Mouse (Mus musculus): ENCODE measurements at regions not wholly inside any gene's neighbourhood (a gene's known extent, or its start where the extent isn't known, plus 50 kb on each side); places are given as distances from the start of the nearest gene placed in this dataset.
A peak's percentile ranks its signal among the peaks of the same experiment; 100 is the strongest.

DNA sequence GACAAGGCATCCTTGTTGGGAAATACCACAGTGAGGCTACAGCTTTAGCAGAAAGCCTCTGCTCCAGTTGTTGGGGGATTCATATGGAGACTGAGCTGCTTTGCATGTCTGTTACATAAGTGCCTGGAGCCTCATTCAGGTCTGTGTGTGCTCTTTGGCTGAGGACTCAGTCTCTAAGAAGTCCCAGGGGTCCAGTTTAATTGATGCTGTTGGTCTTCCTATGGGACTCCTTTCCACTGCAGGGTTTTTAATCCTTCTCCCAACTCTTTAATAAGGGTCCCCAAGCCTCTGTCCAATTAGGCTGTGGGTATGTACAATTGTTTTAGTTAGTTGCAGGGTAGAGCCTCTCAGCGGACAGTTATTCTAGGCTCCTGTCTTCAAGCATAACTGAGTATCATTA, 436.6 kb upstream of the Grm7 start:
- TF ChIP-seq MAZ (IDR thresholded peaks at IDR 0.05; ENCODE audit: low read depth, low read length) (no peak), MEF2A (IDR thresholded peaks at IDR 0.05; ENCODE audit: extremely low read depth, insufficient replicate concordance, low read depth, low read length, poor library complexity, severe bottlenecking) (no peak), JUND (IDR thresholded peaks at IDR 0.05; ENCODE audit: low read depth, low read length) (no peak), BHLHE40 (IDR thresholded peaks at IDR 0.05; ENCODE audit: borderline replicate concordance, low read depth, low read length) (no peak), KAT2A (conservative IDR thresholded peaks at IDR 0.05; ENCODE audit: low read depth, low read length) (no peak), USF1 (IDR thresholded peaks at IDR 0.05; ENCODE audit: low read depth, low read length) (no peak), MYC (IDR thresholded peaks at IDR 0.05; ENCODE audit: low read depth, low read length) (no peak), RAD21 (IDR thresholded peaks at IDR 0.05; ENCODE audit: low read depth, low read length) (no peak), MYB (IDR thresholded peaks at IDR 0.05; ENCODE audit: low read depth, low read length) (no peak), MXI1 (IDR thresholded peaks at IDR 0.05; ENCODE audit: low read depth, low read length) (no peak), ZNF384 (IDR thresholded peaks at IDR 0.05; ENCODE audit: low read depth, low read length) (no peak), TAL1 (IDR thresholded peaks at IDR 0.05; ENCODE audit: low read length) (no peak), USF2 (IDR thresholded peaks at IDR 0.05; ENCODE audit: borderline replicate concordance in 1 of 2, insufficient read depth in 1 of 2, low read depth in 1 of 2, low read length in 2 of 2) (no peak), NELFE (IDR thresholded peaks at IDR 0.05; ENCODE audit: low read depth, low read length) (no peak), TBP (IDR thresholded peaks at IDR 0.05; ENCODE audit: low read depth, low read length) (no peak), ELF1 (IDR thresholded peaks at IDR 0.05; ENCODE audit: low read depth, low read length) (no peak), MAX (IDR thresholded peaks at IDR 0.05; ENCODE audit: low read length) (no peak)
- H3K9ac ChIP-seq (ENCODE audit: control insufficient read depth, low read depth, low read length, poor library complexity, severe bottlenecking): no peak overlapping the region
- no peak overlapping the region for H3K4me3 ChIP-seq (ENCODE audit: control insufficient read depth in 1 of 2, insufficient read depth in 1 of 2, low read depth in 2 of 2, low read length in 2 of 2)
- no peaks in the 10 kb centered on the region for H3K27me3 ChIP-seq (ENCODE audit: control insufficient read depth in 1 of 2, insufficient read depth in 2 of 2, low read length in 2 of 2)
- H3K79me2 ChIP-seq (ENCODE audit: control insufficient read depth, insufficient read depth, low read length, poor library complexity): no peaks in the 10 kb centered on the region
- H3K9me3 ChIP-seq (replicated peaks; ENCODE audit: insufficient read depth, low read length): no peaks in the 10 kb centered on the region
- H3K36me3 ChIP-seq (ENCODE audit: control insufficient read depth in 1 of 2, insufficient read depth in 2 of 2, low read length in 2 of 2): no peaks in the 10 kb centered on the region
- no peaks in the 10 kb centered on the region for H3K4me1 ChIP-seq (ENCODE audit: control insufficient read depth in 1 of 2, insufficient read depth in 2 of 2, low read length in 2 of 2)
- H3K27ac ChIP-seq (ENCODE audit: control insufficient read depth, low read depth, low read length): no peak overlapping the region
- DNase-seq (ENCODE audit: low read depth, low spot score): no peak

DNA sequence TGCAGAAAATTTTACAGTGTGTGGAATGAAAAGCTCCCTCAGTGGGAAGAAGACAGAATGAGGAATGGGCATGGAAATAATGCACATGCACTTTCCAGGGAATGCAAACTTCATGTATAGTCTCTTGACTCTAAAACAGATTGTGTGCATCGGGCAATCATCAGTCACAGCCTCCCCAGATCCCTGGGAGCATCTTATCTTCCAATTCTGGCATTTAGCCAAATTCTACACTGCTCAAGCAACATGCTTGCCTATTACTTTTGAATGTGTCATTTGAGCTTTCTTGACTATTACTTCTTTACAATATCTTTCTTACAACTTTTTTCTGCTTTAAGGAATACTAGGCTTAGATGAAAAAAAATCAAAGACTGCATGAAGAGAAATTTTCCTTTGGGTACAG, 397.9 kb upstream of the Grm7 start:
- no peaks in the 10 kb centered on the region for H3K79me2 ChIP-seq (ENCODE audit: control insufficient read depth, insufficient read depth, low read length, poor library complexity)
- H3K9me3 ChIP-seq (replicated peaks; ENCODE audit: insufficient read depth, low read length): no peaks in the 10 kb centered on the region
- H3K9ac ChIP-seq (ENCODE audit: control insufficient read depth, low read depth, low read length, poor library complexity, severe bottlenecking): no peak overlapping the region
- no peaks in the 10 kb centered on the region for H3K27me3 ChIP-seq (ENCODE audit: control insufficient read depth in 1 of 2, insufficient read depth in 2 of 2, low read length in 2 of 2)
- H3K4me1 ChIP-seq (ENCODE audit: control insufficient read depth in 1 of 2, insufficient read depth in 2 of 2, low read length in 2 of 2): no peaks in the 10 kb centered on the region
- DNase-seq (ENCODE audit: low read depth, low spot score): peak; percentile 8
- no peaks in the 10 kb centered on the region for H3K36me3 ChIP-seq (ENCODE audit: control insufficient read depth in 1 of 2, insufficient read depth in 2 of 2, low read length in 2 of 2)
- TF ChIP-seq POLR2AphosphoS5 (IDR thresholded peaks at IDR 0.05; ENCODE audit: borderline replicate concordance, low read depth, low read length) (no peak), JUND (IDR thresholded peaks at IDR 0.05; ENCODE audit: low read depth, low read length) (no peak), NELFE (IDR thresholded peaks at IDR 0.05; ENCODE audit: low read depth, low read length) (no peak), MXI1 (IDR thresholded peaks at IDR 0.05; ENCODE audit: low read depth, low read length) (no peak), USF2 (IDR thresholded peaks at IDR 0.05; ENCODE audit: borderline replicate concordance in 1 of 2, insufficient read depth in 1 of 2, low read depth in 1 of 2, low read length in 2 of 2) (no peak), GABPA (IDR thresholded peaks at IDR 0.05; ENCODE audit: low read depth, low read length) (no peak), MYC (IDR thresholded peaks at IDR 0.05; ENCODE audit: low read depth, low read length) (no peak), ZC3H11A (IDR thresholded peaks at IDR 0.05; ENCODE audit: low read depth, low read length) (no peak), KAT2A (conservative IDR thresholded peaks at IDR 0.05; ENCODE audit: low read depth, low read length) (no peak), SIN3A (IDR thresholded peaks at IDR 0.05; ENCODE audit: low read length) (no peak), MEF2A (IDR thresholded peaks at IDR 0.05; ENCODE audit: extremely low read depth, insufficient replicate concordance, low read depth, low read length, poor library complexity, severe bottlenecking) (no peak), TAL1 (IDR thresholded peaks at IDR 0.05; ENCODE audit: low read length) (no peak), ZNF384 (IDR thresholded peaks at IDR 0.05; ENCODE audit: low read depth, low read length) (no peak), POLR2AphosphoS2 (IDR thresholded peaks at IDR 0.05; ENCODE audit: low read length) (no peak), SMC3 (IDR thresholded peaks at IDR 0.05; ENCODE audit: low read depth, low read length) (no peak), HCFC1 (IDR thresholded peaks at IDR 0.05; ENCODE audit: low read depth, low read length) (no peak), EP300 (IDR thresholded peaks at IDR 0.05; ENCODE audit: low read depth in 1 of 2, low read length in 2 of 2) (no peak), MAFK (IDR thresholded peaks at IDR 0.05; ENCODE audit: borderline replicate concordance, low read depth, low read length) (no peak)
- H3K27ac ChIP-seq (ENCODE audit: control insufficient read depth, low read depth, low read length): no peak overlapping the region
- H3K4me3 ChIP-seq (ENCODE audit: control insufficient read depth in 1 of 2, insufficient read depth in 1 of 2, low read depth in 2 of 2, low read length in 2 of 2): no peak overlapping the region
